11 mouse cellular contexts compared by ENCODE assay signal in the genomic region with DNA sequence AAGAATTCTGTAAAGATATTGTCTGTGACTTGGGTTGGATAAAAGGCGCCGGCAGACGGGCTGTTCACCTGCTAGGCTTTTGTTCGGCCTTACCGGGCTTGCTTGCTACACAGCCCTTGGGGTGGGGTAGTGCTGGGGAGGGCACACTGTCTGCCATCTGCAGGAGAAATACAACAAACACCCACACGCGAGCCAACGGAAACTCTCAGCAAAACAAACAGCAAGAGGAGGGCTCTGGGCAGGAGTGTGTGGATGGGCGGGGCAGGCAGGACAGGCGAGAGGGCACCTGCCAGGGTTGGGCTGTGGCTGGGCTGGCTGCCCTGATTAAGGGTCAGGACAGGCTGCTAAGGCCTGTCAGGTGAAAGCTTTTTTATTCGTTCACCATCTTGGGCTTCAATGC. TPM values are rescaled to one million over a fixed set of nuclear protein-coding genes. Genes with fewer than 3 reads are reported as not detected.
DNase-seq lines count a peak whose midpoint lies in the region; ATAC-seq and TF ChIP-seq lines count a peak whose summit lies in the region.
"Had no signal": no experiment of that assay in that cellular context is flagged by ENCODE, and none has a peak within 500 bp of the region (broad histone marks: within the 10 kb centered on the region; RNA-seq: fewer than 3 reads in every experiment).

No protein-coding gene starts in this region.

- TF ChIP-seq POLR2A in small intestine, adult 2 months (IDR thresholded peaks at IDR 0.05; ENCODE audit: low read depth, low read length), result no peak

- H3K36me3 ChIP-seq in small intestine, adult 2 months (ENCODE audit: control insufficient read depth, insufficient read depth, low read length), result no peaks in the 10 kb centered on the region
- no peaks in the 10 kb centered on the region for H3K36me3 ChIP-seq in hindbrain, embryonic 16.5 days (ENCODE audit: control insufficient read depth, insufficient read depth, low read length)
- H3K36me3 ChIP-seq: heart, embryonic 13.5 days had no signal

- WGBS in small intestine, adult 2 months, result 17% methylated on average over 11 of the region's 11 CpGs
- 46% methylated on average over 11 of the region's 11 CpGs for WGBS in hindbrain, embryonic 16.5 days

- no peak overlapping the region for H3K9ac ChIP-seq in hindbrain, embryonic 16.5 days (ENCODE audit: low read depth, low read length)
- H3K9ac ChIP-seq: heart, embryonic 13.5 days had no signal

- no peaks in the 10 kb centered on the region for H3K27me3 ChIP-seq in small intestine, adult 2 months (ENCODE audit: control insufficient read depth, insufficient read depth, low read length)
- no peaks in the 10 kb centered on the region for H3K27me3 ChIP-seq in hindbrain, embryonic 16.5 days (replicated peaks; ENCODE audit: control insufficient read depth, insufficient read depth, low read length)
- H3K27me3 ChIP-seq: heart, embryonic 13.5 days had no signal

- peaks cover 32% of the 10 kb centered on the region for H3K4me1 ChIP-seq in small intestine, adult 2 months (ENCODE audit: control insufficient read depth, insufficient read depth, insufficient read length, low read length)
- no peaks in the 10 kb centered on the region for H3K4me1 ChIP-seq in hindbrain, embryonic 16.5 days (ENCODE audit: control insufficient read depth, insufficient read depth, low read depth, low read length)
- H3K4me1 ChIP-seq: heart, embryonic 13.5 days had no signal

- TF ChIP-seq CTCF in small intestine, adult 2 months (IDR thresholded peaks at IDR 0.05; ENCODE audit: extremely low read depth, insufficient read length, insufficient replicate concordance, low read depth, low read length), result no peak

- ATAC-seq in erythroblast, adult 5-6 weeks (replicated peaks; ENCODE audit: low FRiP score, poor library complexity, severe bottlenecking), result no peak
- no peak for ATAC-seq in hindbrain, embryonic 16.5 days

- peak; percentile 33 to 57 for DNase-seq in cerebellum, postnatal 14 days
- DNase-seq in cerebellum, adult 9-11 months, result no peak
- peak; percentile 43 to 74 for DNase-seq in urinary bladder, adult 18-20 months (ENCODE audit: low spot score in 2 of 2)
- no peak for DNase-seq in urinary bladder, adult 2 months (ENCODE audit: low spot score)
- peak; percentile 49 to 66 for DNase-seq in urinary bladder, postnatal 36 days (ENCODE audit: low spot score in 2 of 2)

- H3K9me3 ChIP-seq in hindbrain, embryonic 16.5 days (ENCODE audit: control insufficient read depth, low read length), result no peaks in the 10 kb centered on the region
- H3K9me3 ChIP-seq: heart, embryonic 13.5 days had no signal

- H3K27ac ChIP-seq in small intestine, adult 2 months (ENCODE audit: insufficient read depth, low read depth, low read length), result peak overlapping the region; percentile 50
- H3K27ac ChIP-seq in hindbrain, embryonic 16.5 days (ENCODE audit: low read depth, low read length), result no peak overlapping the region
- H3K27ac ChIP-seq: heart, embryonic 13.5 days had no signal

- no peak overlapping the region for H3K4me3 ChIP-seq in small intestine, adult 2 months (ENCODE audit: low read depth, low read length)
- H3K4me3 ChIP-seq in hindbrain, embryonic 16.5 days (ENCODE audit: low read length), result no peak overlapping the region
- H3K4me3 ChIP-seq: heart, embryonic 13.5 days had no signal

- H3K4me2 ChIP-seq in hindbrain, embryonic 16.5 days (ENCODE audit: low read length), result no peak overlapping the region
- H3K4me2 ChIP-seq: heart, embryonic 13.5 days had no signal

RNA-seq across cellular contexts. Expression of a gene that starts 2.6 kb away (rescaled TPM):
- polyA plus RNA-seq in urinary bladder, adult 2 months (2012; rRNA removed), result 0.01 TPM in 2 replicates
- polyA plus RNA-seq in small intestine, adult 2 months (2012; rRNA removed), result 0.52 and 0.75 TPM in 2 replicates
- total RNA-seq in erythroblast, adult 5-6 weeks (2015; ENCODE audit: low replicate concordance), result not detected in 2 replicates
- not detected in 2 replicates for total RNA-seq in erythroblast, adult 5-6 weeks (2017; ENCODE audit: low replicate concordance)
- 0.02 and 0.03 TPM in 2 replicates for polyA plus RNA-seq in hindbrain, embryonic 16.5 days (2015; fragmentation: Nextera tagmentation; extraction: Ambion mirVana)
- total RNA-seq: left cerebral cortex, postnatal 10 days had no signal
- polyA plus RNA-seq: intestine, embryonic 14.5 days had no signal

RNA-seq across cellular contexts. Expression of a gene that starts 45.6 kb away (rescaled TPM):
- 0.08 and 0.25 TPM in 2 replicates for polyA plus RNA-seq in urinary bladder, adult 2 months (2012; rRNA removed)
- polyA plus RNA-seq in small intestine, adult 2 months (2012; rRNA removed), result 14.0 and 32.6 TPM in 2 replicates
- total RNA-seq in erythroblast, adult 5-6 weeks (2015; ENCODE audit: low replicate concordance), result 3.7 and 4.8 TPM in 2 replicates
- 0.09 and 1.4 TPM in 2 replicates for total RNA-seq in erythroblast, adult 5-6 weeks (2017; ENCODE audit: low replicate concordance)
- polyA plus RNA-seq in hindbrain, embryonic 16.5 days (2015; fragmentation: Nextera tagmentation; extraction: Ambion mirVana), result 0.11 and 0.30 TPM in 2 replicates
- total RNA-seq: left cerebral cortex, postnatal 10 days had no signal
- polyA plus RNA-seq: heart, embryonic 13.5 days had no signal

Comparison
In these comparisons a context has a peak if more than half of its experiments do, and no peak if none do; other contexts are left out.
1. DNase-seq: peak in cerebellum, postnatal 14 days (2 of 2), urinary bladder, adult 18-20 months (2 of 2) and urinary bladder, postnatal 36 days (2 of 2); none in cerebellum, adult 9-11 months (single experiment) and urinary bladder, adult 2 months (single experiment).
2. RNA of a gene that starts 45.6 kb away (polyA plus RNA-seq): 14.0 to 32.6 TPM in small intestine, adult 2 months; 0.11 to 0.30 TPM in hindbrain, embryonic 16.5 days and 0.08 to 0.25 TPM in urinary bladder, adult 2 months; every median in the first group is over 10 times any median in the second.